Mouse (Mus musculus) left cerebral cortex, adult 2 months (tissue): ENCODE results near the gene Tbxa2r. TPM values are rescaled to one million over a fixed set of nuclear protein-coding genes. Genes with fewer than 3 reads are reported as not detected.

ENCODE experiments used
- DNase-seq, 2 experiments: peaks; one replicate each; pipeline ENCODE4 v3.0.0; 2021 to 2022; ENCODE audit warnings: low spot score in 2 of 2, mixed read lengths in 1 of 2; ENCODE audit errors: extremely low spot score in 1 of 2
- H3K27ac ChIP-seq: fragments of 200-600 bp; 2 replicates; pipeline ENCODE4 v1.8.1; 2022
- H3K4me3 ChIP-seq: fragments of 200-600 bp; 2 replicates; pipeline ENCODE4 v1.8.1; 2022
- CTCF ChIP-seq: fragments of 200-600 bp; IDR thresholded peaks from 2 replicates; pipeline ENCODE4 v1.8.1; 2022; ENCODE audit warnings: antibody characterized with exemption, mild to moderate bottlenecking, moderate library complexity
- intact Hi-C: fragments of 180-260 bp; cut with DNase I; formaldehyde crosslinking; loops from one replicate; pipeline ENCODE4 v1.15.1; 2025
- total RNA-seq, 2 experiments: library from RNA; stranded (reverse); gene quantifications; 2 replicates each; pipeline ENCODE4 v1.2.3; 2021

Gene Tbxa2r
- total RNA-seq, 2 experiments from 2014 or later: 0.70 to 0.82 TPM

- DNase-seq: no peak
- intact Hi-C loops: no loop called here
- H3K4me3 ChIP-seq: no peak within 1 kb of the TSS
- no peak within 1 kb of the TSS for H3K27ac ChIP-seq
- no peak for TF ChIP-seq CTCF
Observed at GRCm38 (mm10) chr10:81291511-81292104, 36.9 kb upstream of the Tbxa2r start, which contains the start of gene Tjp3. Gene Tjp3, minus strand, starts transcription at chr10:81291581.

GRCm38 (mm10) chr10:81292554-81293333 lies 35.8 kb upstream of the Tbxa2r start, which contains the start of gene Pip5k1c:
Gene Pip5k1c, plus strand, starts transcription at chr10:81292963.
- Histone ChIP-seq H3K4me3 (peak within 1 kb of the TSS; percentile 96), H3K27ac (peak within 1 kb of the TSS; percentile 98)
- peak; percentile 99 to 100 for DNase-seq
- TF ChIP-seq CTCF: peak; percentile 85
- intact Hi-C loops: no loop called here

GRCm38 (mm10) chr10:81293334-81294030 lies 35.0 kb upstream of the Tbxa2r start:
- no peak for TF ChIP-seq CTCF
- intact Hi-C loops: no loop called here
- no peak for DNase-seq
- Histone ChIP-seq H3K27ac (peak overlapping the region; percentile 98), H3K4me3 (peak overlapping the region; percentile 96)

GRCm38 (mm10) chr10:81294442-81294841 lies 34.1 kb upstream of the Tbxa2r start:
- Histone ChIP-seq H3K27ac (peak overlapping the region; percentile 98), H3K4me3 (peak overlapping the region; percentile 96)
- no peak for TF ChIP-seq CTCF
- intact Hi-C loops: no loop called here
- no peak for DNase-seq

- Histone ChIP-seq H3K4me3 (peak overlapping the region; percentile 96), H3K27ac (peak overlapping the region; percentile 98)
- peak in 1 of 2 experiments; percentile 56 for DNase-seq
- intact Hi-C loops: no loop called here
- no peak for TF ChIP-seq CTCF
Observed at GRCm38 (mm10) chr10:81295185-81295584, 33.3 kb upstream of the Tbxa2r start.

- Histone ChIP-seq H3K27ac (peak overlapping the region; percentile 98), H3K4me3 (no peak overlapping the region)
- intact Hi-C loops: no loop called here
- no peak for TF ChIP-seq CTCF
- DNase-seq: no peak
Observed at GRCm38 (mm10) chr10:81297246-81297645, 31.3 kb upstream of the Tbxa2r start.

- TF ChIP-seq CTCF: no peak
- no peak for DNase-seq
Observed at GRCm38 (mm10) chr10:81297845-81298244, 30.7 kb upstream of the Tbxa2r start.

GRCm38 (mm10) chr10:81298369-81299100 lies 30.0 kb upstream of the Tbxa2r start:
- peak overlapping the region; percentile 98 for H3K27ac ChIP-seq
- intact Hi-C loops: no loop called here
- TF ChIP-seq CTCF: peak; percentile 24
- DNase-seq: peak; percentile 55 to 78
- no peak overlapping the region for H3K4me3 ChIP-seq

More at GRCm38 (mm10) chr10:81297845-81298244, 30.7 kb upstream of the Tbxa2r start:
- Histone ChIP-seq H3K27ac (peak overlapping the region; percentile 98), H3K4me3 (no peak overlapping the region)
- intact Hi-C loops: no loop called here

DNA sequence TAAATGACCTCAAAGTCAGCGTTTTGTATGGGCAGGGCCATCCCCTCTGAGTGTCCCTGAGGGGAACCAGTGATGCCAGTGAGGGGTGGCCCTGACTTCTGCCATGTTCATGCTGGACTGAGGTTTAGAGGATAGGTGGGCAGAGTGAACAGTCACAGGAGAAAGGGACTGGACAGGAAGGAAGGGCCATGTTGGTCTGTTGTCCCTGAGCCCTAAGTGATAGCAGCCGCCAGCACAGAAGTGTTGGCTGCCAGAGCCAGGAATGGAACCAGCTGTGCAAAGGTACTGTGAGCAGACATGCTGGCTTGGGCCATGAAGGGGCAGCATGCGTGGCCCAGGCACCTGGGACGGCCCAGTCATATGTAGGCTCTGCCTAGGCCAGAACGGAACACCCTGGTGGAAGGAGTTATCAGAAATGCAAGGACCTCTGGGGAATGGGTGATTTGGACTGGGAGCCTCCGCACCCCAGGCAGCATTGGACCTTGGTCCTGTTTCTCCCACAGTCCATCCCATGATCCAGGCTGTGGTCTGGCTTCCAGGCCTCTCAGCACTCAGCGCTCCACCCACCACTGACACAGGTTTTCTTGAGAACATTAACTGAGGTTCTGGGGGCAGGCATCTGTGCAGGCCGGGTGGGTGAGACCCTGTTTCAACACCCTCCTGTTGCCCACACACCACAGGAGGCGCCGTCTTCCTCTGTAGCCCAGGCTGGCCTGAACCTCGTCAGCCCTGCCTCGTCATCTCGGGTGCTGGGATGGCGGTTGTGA lies 28.8 kb upstream of the Tbxa2r start:
- H3K4me3 ChIP-seq: no peak overlapping the region
- no peak for TF ChIP-seq CTCF
- intact Hi-C loops: no loop called here
- no peak for DNase-seq
- H3K27ac ChIP-seq: peak overlapping the region; percentile 98

DNA sequence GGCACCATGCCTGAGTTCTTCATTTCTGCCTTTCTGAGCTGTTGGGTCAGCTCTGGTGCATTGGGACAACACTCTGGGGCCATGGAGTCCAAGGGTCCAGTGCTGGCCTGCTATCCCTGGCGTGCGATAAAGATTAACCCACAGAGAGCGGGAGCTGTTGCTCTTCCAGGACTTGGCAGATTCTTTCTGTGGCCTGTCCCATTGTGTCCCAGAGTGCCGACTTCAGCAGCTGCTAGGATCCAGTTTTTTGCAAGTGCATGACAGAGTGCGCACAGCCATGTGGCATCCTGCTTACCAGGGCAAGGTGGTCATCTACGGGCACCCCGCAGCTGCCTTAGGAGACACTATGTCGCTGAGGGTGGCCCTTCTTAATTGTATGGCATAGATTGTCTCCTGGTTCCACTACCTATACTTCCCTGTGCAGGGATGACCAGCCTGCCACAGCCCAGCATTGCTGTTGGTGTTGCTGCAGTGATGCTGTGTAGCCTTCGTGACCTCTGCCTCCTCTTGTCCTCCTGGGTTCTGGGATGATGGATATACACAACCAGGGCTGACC lies 28.1 kb upstream of the Tbxa2r start:
- intact Hi-C loops: no loop called here
- no peak overlapping the region for H3K4me3 ChIP-seq
- peak overlapping the region; percentile 98 for H3K27ac ChIP-seq
- no peak for DNase-seq
- no peak for TF ChIP-seq CTCF

DNA sequence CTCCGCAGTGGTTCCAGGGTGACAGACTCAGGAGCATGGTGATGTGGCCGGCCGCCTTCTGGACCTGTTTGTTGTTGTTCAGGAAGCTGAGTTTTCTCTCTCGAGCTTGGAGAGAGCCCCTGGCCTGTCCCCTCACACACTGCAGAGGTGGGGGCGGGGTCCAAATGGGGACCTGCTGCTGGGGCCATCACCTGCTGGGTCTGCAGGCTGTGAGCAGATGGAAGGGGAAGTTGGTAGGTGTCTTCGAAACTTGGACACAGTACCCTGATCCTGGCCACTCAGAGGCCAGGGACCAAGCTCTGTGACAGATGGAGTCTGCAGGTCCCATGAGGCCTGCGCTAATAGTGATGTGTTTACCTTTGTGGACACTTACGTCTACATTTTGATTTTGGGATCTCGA lies 27.2 kb upstream of the Tbxa2r start:
- TF ChIP-seq CTCF: no peak
- Histone ChIP-seq H3K27ac (peak overlapping the region; percentile 94; the same call in 1 of the 2 replicates), H3K4me3 (no peak overlapping the region)
- intact Hi-C loops: no loop called here
- DNase-seq: no peak
